Mouse (Mus musculus) kidney, postnatal 4 days (tissue): ENCODE results near the gene Cnmd.

Source experiments
- DNase-seq, 2 experiments: peaks; one replicate each; pipeline ENCODE4 v3.0.0; 2021; ENCODE audit warnings: mixed read lengths in 2 of 2

Gene Cnmd

GRCm38 (mm10) chr14:79662001-79662400 lies at the start of gene Cnmd:
Cnmd (minus strand) TSS chr14:79662170.
- no peak for DNase-seq

- DNase-seq, result no peak
These were observed 49.3 kb upstream of the Cnmd start for GRCm38 (mm10) chr14:79711301-79711700.

GRCm38 (mm10) chr14:79703523-79704172 lies 41.7 kb upstream of the Cnmd start:
- no peak for DNase-seq

- no peak for DNase-seq
These were observed 39.6 kb upstream of the Cnmd start for GRCm38 (mm10) chr14:79701606-79702005.

GRCm38 (mm10) chr14:79701054-79701453 lies 39.1 kb upstream of the Cnmd start:
- DNase-seq, result no peak

GRCm38 (mm10) chr14:79699381-79699780 lies 37.4 kb upstream of the Cnmd start:
- no peak for DNase-seq

- no peak for DNase-seq
These were observed 28.3 kb upstream of the Cnmd start for GRCm38 (mm10) chr14:79690068-79690844.

GRCm38 (mm10) chr14:79680652-79681051 lies 18.7 kb upstream of the Cnmd start:
- DNase-seq, result peak; percentile 48 to 62

- no peak for DNase-seq
These were observed 16.1 kb upstream of the Cnmd start for GRCm38 (mm10) chr14:79677891-79678687.

GRCm38 (mm10) chr14:79677108-79677753 lies 15.3 kb upstream of the Cnmd start:
- DNase-seq, result peak in 1 of 2 experiments; percentile 32

GRCm38 (mm10) chr14:79673083-79674013 lies 11.4 kb upstream of the Cnmd start:
- DNase-seq, result peak; percentile 65 to 66

- no peak for DNase-seq
These were observed 10.6 kb upstream of the Cnmd start for GRCm38 (mm10) chr14:79672567-79672966.

GRCm38 (mm10) chr14:79671008-79671407 lies 9.0 kb upstream of the Cnmd start:
- no peak for DNase-seq

GRCm38 (mm10) chr14:79661005-79661917 lies 709 bp downstream of the Cnmd start:
- DNase-seq, result peak; percentile 78 to 84

- DNase-seq, result no peak
These were observed 1.5 kb downstream of the Cnmd start for GRCm38 (mm10) chr14:79660467-79660866.

- no peak for DNase-seq
These were observed 3.0 kb downstream of the Cnmd start for GRCm38 (mm10) chr14:79658748-79659508.

- DNase-seq, result no peak
These were observed 3.7 kb downstream of the Cnmd start for GRCm38 (mm10) chr14:79658286-79658685.

- DNase-seq, result no peak
These were observed 9.3 kb downstream of the Cnmd start for GRCm38 (mm10) chr14:79652654-79653053.

GRCm38 (mm10) chr14:79649680-79650079 lies 12.3 kb downstream of the Cnmd start:
- DNase-seq, result no peak

- no peak for DNase-seq
These were observed 16.6 kb downstream of the Cnmd start for GRCm38 (mm10) chr14:79645378-79645777.
